Mouse (Mus musculus) E14TG2a.4 (cell line): ENCODE measurements around the gene Plcd3.

Experiments used
- CTCF ChIP-seq: conservative IDR thresholded peaks from 2 replicates; pipeline ENCODE4 v1.5.1; 2014; ENCODE audit warnings: low read length
- NANOG ChIP-seq: IDR thresholded peaks from 2 replicates; pipeline ENCODE4 v1.6.1; 2014; ENCODE audit warnings: borderline replicate concordance, low read length, mixed read lengths
- POU5F1 ChIP-seq: IDR thresholded peaks from 2 replicates; pipeline ENCODE4 v1.6.1; 2014; ENCODE audit warnings: low read length, borderline replicate concordance

GRCm38 (mm10) chr11:103146386-103146785 is 44.9 kb upstream of the Plcd3 start:
- no peak for TF ChIP-seq NANOG
- no peak for TF ChIP-seq CTCF
- no peak for TF ChIP-seq POU5F1
